Mouse (Mus musculus): ENCODE results near the gene Adrm1. TPM values are rescaled to one million over a fixed set of nuclear protein-coding genes. Genes with fewer than 3 reads are reported as not detected.
A peak's percentile ranks its signal among the peaks of the same experiment; 100 is the strongest.

Adrm1 gene
- total and polyA plus RNA-seq, 2 experiments from 2014 or later, result 133 to 219 TPM

GRCm38 (mm10) chr2:180198782-180199181 is 27.5 kb downstream of the Adrm1 start:
- no peak for DNase-seq
- WGBS, result 90% methylated on average over 10 of the region's 10 CpGs
- H3K9me3 ChIP-seq (ENCODE audit: low read length), result no peaks in the 10 kb centered on the region
- H3K27me3 ChIP-seq (ENCODE audit: insufficient read depth, low read length), result no peaks in the 10 kb centered on the region
- H3K36me3 ChIP-seq (ENCODE audit: insufficient read depth), result no peaks in the 10 kb centered on the region
- no peaks in the 10 kb centered on the region for H3K4me1 ChIP-seq (ENCODE audit: insufficient read depth)
- no peak overlapping the region for H3K4me3 ChIP-seq (ENCODE audit: low read depth, low read length)
- ATAC-seq, result no peak
- no peak overlapping the region for H3K27ac ChIP-seq (ENCODE audit: low read depth, low read length)
- H3K4me2 ChIP-seq (ENCODE audit: low read depth), result no peak overlapping the region
- TF ChIP-seq CTCF (IDR thresholded peaks at IDR 0.05; ENCODE audit: low read depth), result no peak
- no peak overlapping the region for H3K9ac ChIP-seq

GRCm38 (mm10) chr2:180200681-180201080 is 29.4 kb downstream of the Adrm1 start:
- Histone ChIP-seq H3K36me3 (ENCODE audit: insufficient read depth) (no peaks in the 10 kb centered on the region), H3K27me3 (ENCODE audit: insufficient read depth, low read length) (no peaks in the 10 kb centered on the region), H3K4me1 (ENCODE audit: insufficient read depth) (no peaks in the 10 kb centered on the region), H3K9ac (no peak overlapping the region), H3K4me3 (ENCODE audit: low read depth, low read length) (no peak overlapping the region), H3K4me2 (ENCODE audit: low read depth) (no peak overlapping the region), H3K9me3 (ENCODE audit: low read length) (no peaks in the 10 kb centered on the region), H3K27ac (ENCODE audit: low read depth, low read length) (no peak overlapping the region)
- TF ChIP-seq CTCF (IDR thresholded peaks at IDR 0.05; ENCODE audit: low read depth), result no peak
- ATAC-seq (no peak), DNase-seq (no peak)
- 58% methylated on average over 11 of the region's 11 CpGs for WGBS

GRCm38 (mm10) chr2:180201303-180201702 is 30.0 kb downstream of the Adrm1 start:
- H3K9me3 ChIP-seq (ENCODE audit: low read length), result no peaks in the 10 kb centered on the region

GRCm38 (mm10) chr2:180202263-180202662 is 31.0 kb downstream of the Adrm1 start:
- no peaks in the 10 kb centered on the region for H3K27me3 ChIP-seq (ENCODE audit: insufficient read depth, low read length)
- no peaks in the 10 kb centered on the region for H3K9me3 ChIP-seq (ENCODE audit: low read length)
- 94% methylated on average over 14 of the region's 14 CpGs for WGBS
- no peak for TF ChIP-seq CTCF (IDR thresholded peaks at IDR 0.05; ENCODE audit: low read depth)
- no peak overlapping the region for H3K4me3 ChIP-seq (ENCODE audit: low read depth, low read length)
- H3K9ac ChIP-seq, result no peak overlapping the region
- H3K27ac ChIP-seq (ENCODE audit: low read depth, low read length), result no peak overlapping the region
- H3K4me1 ChIP-seq (ENCODE audit: insufficient read depth), result no peaks in the 10 kb centered on the region
- no peaks in the 10 kb centered on the region for H3K36me3 ChIP-seq (ENCODE audit: insufficient read depth)
- no peak for ATAC-seq
- DNase-seq, result no peak
- H3K4me2 ChIP-seq (ENCODE audit: low read depth), result no peak overlapping the region

More at GRCm38 (mm10) chr2:180201303-180201702, 30.0 kb downstream of the Adrm1 start:
- Histone ChIP-seq H3K27ac (ENCODE audit: low read depth, low read length) (no peak overlapping the region), H3K27me3 (ENCODE audit: insufficient read depth, low read length) (no peaks in the 10 kb centered on the region), H3K4me3 (ENCODE audit: low read depth, low read length) (no peak overlapping the region), H3K4me1 (ENCODE audit: insufficient read depth) (no peaks in the 10 kb centered on the region), H3K36me3 (ENCODE audit: insufficient read depth) (no peaks in the 10 kb centered on the region), H3K4me2 (ENCODE audit: low read depth) (no peak overlapping the region), H3K9ac (no peak overlapping the region)
- 80% methylated on average over 9 of the region's 9 CpGs for WGBS
- ATAC-seq (no peak), DNase-seq (no peak)
- no peak for TF ChIP-seq CTCF (IDR thresholded peaks at IDR 0.05; ENCODE audit: low read depth)

GRCm38 (mm10) chr2:180202805-180203204 is 31.5 kb downstream of the Adrm1 start:
- WGBS, result 84% methylated on average over 10 of the region's 10 CpGs
- Histone ChIP-seq H3K4me1 (ENCODE audit: insufficient read depth) (no peaks in the 10 kb centered on the region), H3K4me3 (ENCODE audit: low read depth, low read length) (no peak overlapping the region), H3K9ac (no peak overlapping the region), H3K9me3 (ENCODE audit: low read length) (no peaks in the 10 kb centered on the region), H3K27me3 (ENCODE audit: insufficient read depth, low read length) (no peaks in the 10 kb centered on the region), H3K4me2 (ENCODE audit: low read depth) (no peak overlapping the region), H3K27ac (ENCODE audit: low read depth, low read length) (no peak overlapping the region), H3K36me3 (ENCODE audit: insufficient read depth) (no peaks in the 10 kb centered on the region)
- TF ChIP-seq CTCF (IDR thresholded peaks at IDR 0.05; ENCODE audit: low read depth), result no peak
- ATAC-seq, result no peak
- DNase-seq, result no peak

- Histone ChIP-seq H3K4me3 (ENCODE audit: low read depth, low read length) (no peak overlapping the region), H3K9me3 (ENCODE audit: low read length) (no peaks in the 10 kb centered on the region), H3K36me3 (ENCODE audit: insufficient read depth) (no peaks in the 10 kb centered on the region), H3K9ac (no peak overlapping the region), H3K4me1 (ENCODE audit: insufficient read depth) (no peaks in the 10 kb centered on the region), H3K4me2 (ENCODE audit: low read depth) (no peak overlapping the region), H3K27me3 (ENCODE audit: insufficient read depth, low read length) (no peaks in the 10 kb centered on the region), H3K27ac (ENCODE audit: low read depth, low read length) (no peak overlapping the region)
- WGBS, result 91% methylated on average over 9 of the region's 9 CpGs
- ATAC-seq (no peak), DNase-seq (no peak)
- TF ChIP-seq CTCF (IDR thresholded peaks at IDR 0.05; ENCODE audit: low read depth), result no peak
These were observed 33.2 kb downstream of the Adrm1 start for GRCm38 (mm10) chr2:180204501-180204900.

- no peaks in the 10 kb centered on the region for H3K27me3 ChIP-seq (ENCODE audit: insufficient read depth, low read length)
- no peaks in the 10 kb centered on the region for H3K4me1 ChIP-seq (ENCODE audit: insufficient read depth)
- WGBS, result 71% methylated on average over 12 of the region's 12 CpGs
- no peak for TF ChIP-seq CTCF (IDR thresholded peaks at IDR 0.05; ENCODE audit: low read depth)
- peak; percentile 52 for ATAC-seq
- no peak overlapping the region for H3K4me3 ChIP-seq (ENCODE audit: low read depth, low read length)
- H3K36me3 ChIP-seq (ENCODE audit: insufficient read depth), result no peaks in the 10 kb centered on the region
- DNase-seq, result no peak
- H3K27ac ChIP-seq (ENCODE audit: low read depth, low read length), result no peak overlapping the region
- H3K9ac ChIP-seq, result no peak overlapping the region
- no peaks in the 10 kb centered on the region for H3K9me3 ChIP-seq (ENCODE audit: low read length)
- no peak overlapping the region for H3K4me2 ChIP-seq (ENCODE audit: low read depth)
These were observed 34.0 kb downstream of the Adrm1 start for GRCm38 (mm10) chr2:180205083-180205955.

All from forebrain, postnatal 0 days (tissue).